16 mouse cellular contexts compared by ENCODE assay signal in the genomic region with DNA sequence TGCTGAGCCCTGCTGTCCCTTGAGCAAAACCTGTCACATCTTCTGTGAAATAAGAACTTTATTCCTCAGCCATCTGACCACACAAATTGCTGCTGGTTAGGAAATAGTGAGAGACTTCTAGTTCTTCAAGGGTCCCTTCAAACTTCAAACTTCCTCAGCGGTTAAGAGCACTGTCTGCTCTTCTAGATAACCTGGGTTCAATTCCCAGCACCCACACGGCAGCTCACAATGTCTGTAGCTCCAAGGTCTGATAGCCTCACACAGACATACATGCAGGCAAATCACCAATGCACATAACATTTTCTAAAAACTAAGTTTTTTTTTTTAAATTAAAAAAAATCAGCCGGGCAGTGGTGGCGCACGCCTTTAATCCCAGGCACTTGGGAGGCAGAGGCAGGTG.
"Had no signal": no experiment of that assay in that cellular context is flagged by ENCODE, and none has a peak within 500 bp of the region (broad histone marks: within the 10 kb centered on the region; RNA-seq: fewer than 3 reads in every experiment).

No protein-coding gene starts in this region.

- H3K4me3 ChIP-seq: neural tube, embryonic 13.5 days; neural tube, embryonic 15.5 days; stomach, embryonic 15.5 days had no signal

- H3K4me2 ChIP-seq: neural tube, embryonic 13.5 days; neural tube, embryonic 15.5 days; stomach, embryonic 15.5 days had no signal

- H3K36me3 ChIP-seq: neural tube, embryonic 13.5 days; neural tube, embryonic 15.5 days; stomach, embryonic 15.5 days had no signal

- DNase-seq: retina, postnatal 1 day; right cerebral cortex, adult 18-20 months; right cerebral cortex, postnatal 14 days; right cerebral cortex, postnatal 25 days; right cerebral cortex, postnatal 4 days; spleen, adult 18-20 months; thymus, adult 18-20 months; thymus, adult 2 months; thymus, postnatal 14 days; thymus, postnatal 25 days; thymus, postnatal 36 days; thymus, postnatal 4 days had no signal

- H3K9ac ChIP-seq: neural tube, embryonic 13.5 days; neural tube, embryonic 15.5 days; stomach, embryonic 15.5 days had no signal

- H3K9me3 ChIP-seq: neural tube, embryonic 13.5 days; neural tube, embryonic 15.5 days; stomach, embryonic 15.5 days had no signal

- H3K27ac ChIP-seq: neural tube, embryonic 13.5 days; neural tube, embryonic 15.5 days; stomach, embryonic 15.5 days; stomach, postnatal 0 days had no signal

- H3K27me3 ChIP-seq: neural tube, embryonic 15.5 days; stomach, embryonic 15.5 days had no signal

- H3K4me1 ChIP-seq: stomach, embryonic 15.5 days had no signal
